Mouse (Mus musculus): ENCODE results near the gene Tmem9b. TPM values are rescaled to one million over a fixed set of nuclear protein-coding genes. Genes with fewer than 3 reads are reported as not detected.

The Tmem9b gene
- polyA plus RNA-seq, 1 experiment from 2014 or later, result 63.9 TPM

DNA sequence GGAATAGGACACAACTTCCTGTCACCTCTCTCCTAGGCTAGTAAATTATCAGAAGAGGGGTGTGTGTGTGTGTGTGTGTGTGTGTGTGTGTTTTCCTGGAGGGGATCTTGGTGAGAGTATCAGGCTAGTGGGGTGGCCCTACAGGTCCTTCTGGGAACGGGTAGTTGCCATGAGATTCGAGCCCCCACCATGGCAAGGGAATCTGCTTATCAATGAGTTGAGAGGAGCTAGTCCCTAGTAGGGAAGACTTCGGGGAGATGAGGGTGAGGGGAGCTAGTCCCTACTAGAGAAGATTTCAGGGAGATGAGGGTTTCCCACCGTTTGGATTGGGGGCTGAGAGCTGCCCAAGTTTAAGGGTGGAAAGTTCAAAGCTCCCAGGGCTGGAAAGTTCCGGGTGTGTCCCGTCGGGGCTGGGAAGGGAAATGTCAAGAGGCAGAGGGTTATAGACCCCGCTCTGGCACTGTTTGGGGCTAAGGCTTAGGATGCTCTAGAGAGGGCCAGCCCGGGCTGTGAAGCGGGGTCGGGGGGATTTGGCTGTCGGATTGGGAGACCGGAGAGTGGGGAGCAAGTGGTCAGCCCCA lies 1.2 kb downstream of the Tmem9b start:
- H3K9ac ChIP-seq (ENCODE audit: low read length), result peak overlapping the region; percentile 96
- 5% methylated on average over 13 of the region's 13 CpGs for WGBS
- no peaks in the 10 kb centered on the region for H3K9me3 ChIP-seq (ENCODE audit: control insufficient read depth, low read length)
- H3K4me1 ChIP-seq (ENCODE audit: control insufficient read depth, insufficient read depth, low read length), result peaks cover 11% of the 10 kb centered on the region
- ATAC-seq (ENCODE audit: low FRiP score) (peak; percentile 2; the same call in 1 of the 2 replicates), DNase-seq (ENCODE audit: low spot score, missing footprints) (peak; percentile 85)
- peak overlapping the region; percentile 61 for H3K27ac ChIP-seq (ENCODE audit: low read depth, low read length)
- H3K4me3 ChIP-seq (ENCODE audit: low read depth, low read length), result peak overlapping the region; percentile 88
- H3K4me2 ChIP-seq, result peak overlapping the region; percentile 95
- no peaks in the 10 kb centered on the region for H3K27me3 ChIP-seq (ENCODE audit: control insufficient read depth, insufficient read depth, low read length)
- no peaks in the 10 kb centered on the region for H3K36me3 ChIP-seq (ENCODE audit: control insufficient read depth, insufficient read depth, low read length)

DNA sequence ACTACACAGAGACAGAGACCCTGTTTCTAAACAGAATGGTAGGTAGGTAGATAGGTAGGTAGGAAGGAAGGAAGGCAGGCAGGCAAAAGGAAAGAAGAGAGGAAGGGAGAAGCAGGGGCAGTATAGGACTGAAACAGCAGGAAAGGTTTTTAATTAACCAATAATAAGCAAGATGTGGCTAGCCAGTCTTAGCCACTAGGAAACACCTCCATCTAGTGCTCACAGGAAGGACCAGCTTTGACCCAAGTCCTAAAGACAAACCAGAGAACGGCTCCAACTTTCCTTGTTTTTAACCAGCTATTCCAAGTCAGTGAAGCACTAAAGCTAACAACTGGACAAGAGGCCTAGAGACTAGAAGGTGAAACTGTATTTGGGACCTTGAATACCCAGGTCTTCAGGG lies 4.9 kb downstream of the Tmem9b start:
- H3K9me3 ChIP-seq (ENCODE audit: control insufficient read depth, low read length), result no peaks in the 10 kb centered on the region
- WGBS, result 69% methylated on average over 1 of the region's 1 CpGs
- DNase-seq (ENCODE audit: low spot score, missing footprints) (no peak), ATAC-seq (ENCODE audit: low FRiP score) (no peak)
- H3K4me3 ChIP-seq (ENCODE audit: low read depth, low read length), result no peak overlapping the region
- no peaks in the 10 kb centered on the region for H3K27me3 ChIP-seq (ENCODE audit: control insufficient read depth, insufficient read depth, low read length)
- peaks cover 8% of the 10 kb centered on the region for H3K4me1 ChIP-seq (ENCODE audit: control insufficient read depth, insufficient read depth, low read length)
- H3K9ac ChIP-seq (ENCODE audit: low read length), result no peak overlapping the region
- H3K36me3 ChIP-seq (ENCODE audit: control insufficient read depth, insufficient read depth, low read length), result peaks cover 3% of the 10 kb centered on the region
- no peak overlapping the region for H3K27ac ChIP-seq (ENCODE audit: low read depth, low read length)
- no peak overlapping the region for H3K4me2 ChIP-seq

DNA sequence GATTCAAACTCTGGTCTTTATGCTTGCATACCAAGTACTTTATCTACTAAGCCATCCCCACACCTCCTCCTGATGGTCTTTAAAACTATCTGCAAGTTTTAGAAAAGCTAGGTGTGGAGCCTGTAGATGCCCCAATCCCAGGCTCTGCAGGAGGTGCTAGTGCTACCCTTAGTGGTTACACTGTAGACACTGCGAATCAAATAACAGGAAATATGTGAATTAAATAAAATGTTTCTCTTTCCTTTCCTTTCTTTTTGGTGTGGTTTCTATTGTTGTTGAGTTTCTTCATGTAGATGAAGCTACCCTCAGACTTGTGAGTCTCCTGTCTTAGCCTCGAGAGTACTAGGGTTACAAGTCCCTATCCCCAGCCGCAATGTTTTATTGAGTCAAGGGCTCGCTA lies 11.0 kb downstream of the Tmem9b start:
- Histone ChIP-seq H3K9me3 (ENCODE audit: control insufficient read depth, low read length) (no peaks in the 10 kb centered on the region), H3K4me1 (ENCODE audit: control insufficient read depth, insufficient read depth, low read length) (no peaks in the 10 kb centered on the region), H3K4me2 (no peak overlapping the region), H3K4me3 (ENCODE audit: low read depth, low read length) (no peak overlapping the region), H3K27ac (ENCODE audit: low read depth, low read length) (no peak overlapping the region), H3K9ac (ENCODE audit: low read length) (no peak overlapping the region), H3K36me3 (ENCODE audit: control insufficient read depth, insufficient read depth, low read length) (peaks cover 3% of the 10 kb centered on the region), H3K27me3 (ENCODE audit: control insufficient read depth, insufficient read depth, low read length) (no peaks in the 10 kb centered on the region)
- WGBS, result 93% methylated on average over 4 of the region's 4 CpGs
- ATAC-seq (ENCODE audit: low FRiP score) (no peak), DNase-seq (ENCODE audit: low spot score, missing footprints) (no peak)

DNA sequence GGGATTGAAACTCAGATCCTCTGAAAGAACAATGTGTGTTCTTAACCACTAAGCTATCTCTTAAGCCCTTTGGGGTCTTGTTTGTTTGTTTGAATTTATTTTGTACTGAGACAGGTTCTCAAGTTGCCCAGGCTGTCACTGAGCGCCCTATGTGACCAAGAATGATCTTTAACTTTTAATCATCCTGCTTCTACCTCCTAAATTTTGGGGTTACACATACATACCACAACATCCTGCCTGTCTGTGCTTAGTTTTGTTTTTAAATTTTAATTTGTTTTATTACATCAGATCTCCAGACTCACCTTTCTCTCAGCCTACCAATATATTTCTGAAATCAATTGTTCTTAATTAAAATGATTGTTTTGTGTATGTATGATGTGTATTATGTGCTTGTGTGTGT lies 11.6 kb downstream of the Tmem9b start:
- Histone ChIP-seq H3K4me2 (no peak overlapping the region), H3K27ac (ENCODE audit: low read depth, low read length) (no peak overlapping the region), H3K36me3 (ENCODE audit: control insufficient read depth, insufficient read depth, low read length) (peaks cover 3% of the 10 kb centered on the region), H3K9me3 (ENCODE audit: control insufficient read depth, low read length) (no peaks in the 10 kb centered on the region), H3K4me3 (ENCODE audit: low read depth, low read length) (no peak overlapping the region), H3K27me3 (ENCODE audit: control insufficient read depth, insufficient read depth, low read length) (no peaks in the 10 kb centered on the region), H3K9ac (ENCODE audit: low read length) (no peak overlapping the region), H3K4me1 (ENCODE audit: control insufficient read depth, insufficient read depth, low read length) (no peaks in the 10 kb centered on the region)
- ATAC-seq (ENCODE audit: low FRiP score), result no peak
- DNase-seq (ENCODE audit: low spot score, missing footprints), result no peak
- 97% methylated on average over 1 of the region's 1 CpGs for WGBS

DNA sequence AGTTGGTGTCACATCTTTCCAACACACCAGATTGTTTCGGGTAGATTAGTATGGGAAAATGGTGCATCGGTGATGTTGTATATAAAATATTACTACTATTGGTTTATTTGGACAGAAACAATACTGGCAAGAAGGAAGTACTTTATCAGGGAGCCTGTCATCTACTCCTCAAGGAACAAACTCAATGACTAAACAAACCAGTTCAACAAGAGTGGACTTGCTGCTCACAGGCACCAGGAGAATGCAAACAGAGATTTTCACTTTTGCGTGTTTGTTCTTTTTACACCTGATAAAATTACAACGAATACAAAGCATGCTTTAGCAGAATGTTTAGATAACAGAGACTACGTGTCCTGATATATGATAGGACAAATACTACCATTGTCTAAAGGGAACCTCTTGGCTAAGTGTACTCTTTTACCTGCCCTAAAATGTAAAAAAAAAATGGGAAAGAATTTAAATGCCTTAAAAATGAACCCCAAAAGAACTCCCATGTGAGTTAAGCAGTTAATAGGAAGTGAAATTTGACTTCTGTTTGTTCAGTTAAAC lies 12.8 kb downstream of the Tmem9b start:
- DNase-seq (ENCODE audit: low spot score, missing footprints), result no peak
- WGBS, result 92% methylated on average over 5 of the region's 5 CpGs

DNA sequence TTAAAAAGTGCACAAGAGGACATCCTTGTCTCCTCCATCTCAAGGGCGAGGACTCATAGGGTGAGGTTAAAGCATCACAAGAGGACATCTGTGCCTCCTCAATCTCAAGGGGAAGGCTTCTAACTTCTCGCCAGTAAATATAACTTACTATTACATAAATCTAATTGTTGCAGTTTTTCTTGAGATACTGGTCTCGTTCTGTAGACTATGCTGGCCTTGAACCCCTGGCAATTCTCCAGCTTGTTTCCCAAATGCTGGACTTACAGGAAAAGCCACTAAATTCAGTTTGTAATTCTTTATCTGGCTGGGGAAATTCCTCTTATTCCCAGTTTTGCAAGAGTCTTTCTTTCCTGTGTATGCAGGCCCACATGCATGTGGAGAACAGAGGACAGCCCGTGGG lies 17.9 kb downstream of the Tmem9b start:
- Histone ChIP-seq H3K4me3 (ENCODE audit: low read depth, low read length) (no peak overlapping the region), H3K4me1 (ENCODE audit: control insufficient read depth, insufficient read depth, low read length) (no peaks in the 10 kb centered on the region), H3K36me3 (ENCODE audit: control insufficient read depth, insufficient read depth, low read length) (no peaks in the 10 kb centered on the region; the same call in 1 of the 2 replicates), H3K9ac (ENCODE audit: low read length) (no peak overlapping the region), H3K27ac (ENCODE audit: low read depth, low read length) (no peak overlapping the region), H3K4me2 (no peak overlapping the region), H3K27me3 (ENCODE audit: control insufficient read depth, insufficient read depth, low read length) (no peaks in the 10 kb centered on the region), H3K9me3 (ENCODE audit: control insufficient read depth, low read length) (no peaks in the 10 kb centered on the region)
- DNase-seq (ENCODE audit: low spot score, missing footprints), result no peak
- ATAC-seq (ENCODE audit: low FRiP score), result no peak
- WGBS, result 88% methylated on average over 4 of the region's 4 CpGs

More for the DNA sequence above, 12.8 kb downstream of the Tmem9b start:
- H3K27ac ChIP-seq (ENCODE audit: low read depth, low read length), result no peak overlapping the region
- H3K27me3 ChIP-seq (ENCODE audit: control insufficient read depth, insufficient read depth, low read length), result no peaks in the 10 kb centered on the region
- H3K9me3 ChIP-seq (ENCODE audit: control insufficient read depth, low read length), result no peaks in the 10 kb centered on the region
- H3K4me2 ChIP-seq, result no peak overlapping the region
- no peaks in the 10 kb centered on the region for H3K4me1 ChIP-seq (ENCODE audit: control insufficient read depth, insufficient read depth, low read length)
- peaks cover 2% of the 10 kb centered on the region for H3K36me3 ChIP-seq (ENCODE audit: control insufficient read depth, insufficient read depth, low read length)
- ATAC-seq (ENCODE audit: low FRiP score), result no peak
- no peak overlapping the region for H3K4me3 ChIP-seq (ENCODE audit: low read depth, low read length)
- H3K9ac ChIP-seq (ENCODE audit: low read length), result no peak overlapping the region

DNA sequence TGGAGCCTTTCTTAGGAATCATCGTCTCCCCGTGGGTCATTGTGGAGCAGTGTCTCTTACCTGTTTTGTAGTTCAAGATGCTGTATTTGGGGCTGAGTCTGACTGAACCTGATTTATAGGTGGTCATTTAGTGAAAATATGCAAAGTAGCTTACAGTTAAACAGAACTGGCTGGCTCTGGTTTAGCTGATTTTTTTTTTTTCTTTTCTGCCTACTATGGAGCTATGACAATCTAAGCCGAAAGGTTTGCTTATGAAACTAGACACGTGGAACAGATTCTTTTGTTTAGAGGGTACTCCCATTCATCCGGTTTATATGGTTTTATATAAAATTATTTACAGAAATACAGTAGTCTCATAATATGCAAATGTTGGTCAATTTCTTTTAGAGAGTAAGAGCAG lies 21.0 kb downstream of the Tmem9b start, which contains the start of gene Ascl3:
TSS of gene Ascl3 (minus strand) at position 101 of the 400 bp plus-strand sequence.
- Histone ChIP-seq H3K27me3 (ENCODE audit: control insufficient read depth, insufficient read depth, low read length) (no peaks in the 10 kb centered on the region), H3K36me3 (ENCODE audit: control insufficient read depth, insufficient read depth, low read length) (no peaks in the 10 kb centered on the region), H3K4me2 (no peak within 1 kb of the TSS), H3K4me1 (ENCODE audit: control insufficient read depth, insufficient read depth, low read length) (no peaks in the 10 kb centered on the region), H3K27ac (ENCODE audit: low read depth, low read length) (no peak within 1 kb of the TSS), H3K9me3 (ENCODE audit: control insufficient read depth, low read length) (no peaks in the 10 kb centered on the region), H3K4me3 (ENCODE audit: low read depth, low read length) (no peak within 1 kb of the TSS), H3K9ac (ENCODE audit: low read length) (no peak within 1 kb of the TSS)
- ATAC-seq (ENCODE audit: low FRiP score), result no peak
- DNase-seq (ENCODE audit: low spot score, missing footprints), result no peak
- 90% methylated on average over 5 of the region's 5 CpGs for WGBS

DNA sequence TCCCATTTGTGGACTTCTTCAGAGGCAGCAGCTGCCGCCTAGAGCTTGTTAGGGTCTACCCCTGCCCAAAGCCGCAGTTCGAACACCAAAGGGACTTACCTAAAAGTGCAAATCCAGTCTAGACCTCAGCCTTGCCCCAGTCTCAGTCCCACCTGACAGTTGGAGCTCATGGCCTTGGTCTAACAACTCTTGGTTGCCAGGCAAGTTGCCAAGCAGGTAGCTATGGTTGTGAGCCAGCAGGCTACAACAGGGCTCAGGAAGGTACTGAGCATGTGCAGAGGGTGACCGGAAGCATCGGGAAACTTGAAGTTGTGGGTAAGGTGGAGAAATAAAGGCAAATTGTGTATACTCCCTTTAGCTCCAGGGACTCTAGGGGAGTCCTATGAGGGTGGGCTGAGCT lies 29.0 kb downstream of the Tmem9b start, which contains the start of gene BC051019:
TSS of gene BC051019 (minus strand) at position 154 of the 400 bp plus-strand sequence.
- Histone ChIP-seq H3K9ac (ENCODE audit: low read length) (no peak within 1 kb of the TSS), H3K4me3 (ENCODE audit: low read depth, low read length) (no peak within 1 kb of the TSS), H3K4me2 (no peak within 1 kb of the TSS), H3K27ac (ENCODE audit: low read depth, low read length) (no peak within 1 kb of the TSS), H3K36me3 (ENCODE audit: control insufficient read depth, insufficient read depth, low read length) (no peaks in the 10 kb centered on the region), H3K9me3 (ENCODE audit: control insufficient read depth, low read length) (no peaks in the 10 kb centered on the region; the same call in 1 of the 2 replicates), H3K27me3 (ENCODE audit: control insufficient read depth, insufficient read depth, low read length) (no peaks in the 10 kb centered on the region), H3K4me1 (ENCODE audit: control insufficient read depth, insufficient read depth, low read length) (no peaks in the 10 kb centered on the region)
- no peak for ATAC-seq (ENCODE audit: low FRiP score)
- 90% methylated on average over 5 of the region's 5 CpGs for WGBS
- DNase-seq (ENCODE audit: low spot score, missing footprints), result no peak

DNA sequence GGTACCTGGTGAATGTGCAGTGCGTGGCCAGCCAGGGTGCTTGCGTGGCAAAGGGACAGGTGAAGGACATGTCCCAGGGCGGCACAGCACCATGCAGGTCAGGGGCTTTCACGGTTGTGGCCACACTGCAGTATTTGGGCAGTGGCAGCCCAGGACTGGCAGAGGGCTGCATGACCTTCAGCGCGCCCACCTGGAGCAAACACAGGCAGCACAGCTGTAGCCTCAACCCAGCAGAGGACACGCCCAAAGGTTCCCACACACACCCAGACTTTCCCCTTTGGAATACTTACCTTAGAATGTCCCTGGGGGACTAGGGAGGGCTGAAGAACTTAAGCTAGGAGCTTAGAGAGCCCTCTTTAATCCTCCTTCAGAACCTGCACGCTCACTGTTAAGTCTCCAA lies 29.6 kb downstream of the Tmem9b start:
- DNase-seq (ENCODE audit: low spot score, missing footprints) (no peak), ATAC-seq (ENCODE audit: low FRiP score) (no peak)
- Histone ChIP-seq H3K4me3 (ENCODE audit: low read depth, low read length) (no peak overlapping the region), H3K27me3 (ENCODE audit: control insufficient read depth, insufficient read depth, low read length) (no peaks in the 10 kb centered on the region), H3K27ac (ENCODE audit: low read depth, low read length) (no peak overlapping the region), H3K4me1 (ENCODE audit: control insufficient read depth, insufficient read depth, low read length) (no peaks in the 10 kb centered on the region), H3K9ac (ENCODE audit: low read length) (no peak overlapping the region), H3K4me2 (no peak overlapping the region), H3K9me3 (ENCODE audit: control insufficient read depth, low read length) (no peaks in the 10 kb centered on the region; the same call in 1 of the 2 replicates), H3K36me3 (ENCODE audit: control insufficient read depth, insufficient read depth, low read length) (no peaks in the 10 kb centered on the region)
- 93% methylated on average over 8 of the region's 8 CpGs for WGBS

Data from midbrain, embryonic 11.5 days (tissue).